Mouse (Mus musculus): ENCODE results near the gene Rbms1.

Gene Rbms1

GRCm38 (mm10) chr2:60786289-60786688 is 176.7 kb downstream of the Rbms1 start:
- no peak for DNase-seq (ENCODE audit: low read depth in 1 of 2, low spot score in 2 of 2)

GRCm38 (mm10) chr2:60774501-60774900 is 188.5 kb downstream of the Rbms1 start:
- DNase-seq (ENCODE audit: low read depth in 1 of 2, low spot score in 2 of 2), result no peak

- no peak for DNase-seq (ENCODE audit: low read depth in 1 of 2, low spot score in 2 of 2)
Measured at GRCm38 (mm10) chr2:60773592-60773991, 189.4 kb downstream of the Rbms1 start.

GRCm38 (mm10) chr2:60766420-60766819 is 196.6 kb downstream of the Rbms1 start:
- no peak for DNase-seq (ENCODE audit: low read depth in 1 of 2, low spot score in 2 of 2)

GRCm38 (mm10) chr2:60756218-60756617 is 206.8 kb downstream of the Rbms1 start:
- no peak for DNase-seq (ENCODE audit: low read depth in 1 of 2, low spot score in 2 of 2)

GRCm38 (mm10) chr2:60755101-60755500 is 207.9 kb downstream of the Rbms1 start:
- DNase-seq (ENCODE audit: low read depth in 1 of 2, low spot score in 2 of 2), result no peak

GRCm38 (mm10) chr2:60751274-60751673 is 211.7 kb downstream of the Rbms1 start:
- DNase-seq (ENCODE audit: low read depth in 1 of 2, low spot score in 2 of 2), result no peak

GRCm38 (mm10) chr2:60750591-60750990 is 212.4 kb downstream of the Rbms1 start:
- no peak for DNase-seq (ENCODE audit: low read depth in 1 of 2, low spot score in 2 of 2)

- DNase-seq (ENCODE audit: low read depth in 1 of 2, low spot score in 2 of 2), result no peak
Measured at GRCm38 (mm10) chr2:60748585-60748984, 214.4 kb downstream of the Rbms1 start.

GRCm38 (mm10) chr2:60747590-60747989 is 215.4 kb downstream of the Rbms1 start:
- no peak for DNase-seq (ENCODE audit: low read depth in 1 of 2, low spot score in 2 of 2)

GRCm38 (mm10) chr2:60744674-60745073 is 218.3 kb downstream of the Rbms1 start:
- no peak for DNase-seq (ENCODE audit: low read depth in 1 of 2, low spot score in 2 of 2)

GRCm38 (mm10) chr2:60739389-60740137 is 223.4 kb downstream of the Rbms1 start:
- no peak for DNase-seq (ENCODE audit: low read depth in 1 of 2, low spot score in 2 of 2)

GRCm38 (mm10) chr2:60730929-60731328 is 232.1 kb downstream of the Rbms1 start:
- DNase-seq (ENCODE audit: low read depth in 1 of 2, low spot score in 2 of 2), result no peak

GRCm38 (mm10) chr2:60730024-60730423 is 233.0 kb downstream of the Rbms1 start:
- no peak for DNase-seq (ENCODE audit: low read depth in 1 of 2, low spot score in 2 of 2)

- DNase-seq (ENCODE audit: low read depth in 1 of 2, low spot score in 2 of 2), result no peak
Measured at GRCm38 (mm10) chr2:60728902-60729585, 233.9 kb downstream of the Rbms1 start.

GRCm38 (mm10) chr2:60724660-60725059 is 238.3 kb downstream of the Rbms1 start:
- no peak for DNase-seq (ENCODE audit: low read depth in 1 of 2, low spot score in 2 of 2)

GRCm38 (mm10) chr2:60722967-60723366 is 240.0 kb downstream of the Rbms1 start:
- no peak for DNase-seq (ENCODE audit: low read depth in 1 of 2, low spot score in 2 of 2)

- DNase-seq (ENCODE audit: low read depth in 1 of 2, low spot score in 2 of 2), result no peak
Measured at GRCm38 (mm10) chr2:60722514-60722913, 240.5 kb downstream of the Rbms1 start, which contains the start of gene Itgb6. TSS of gene Itgb6 (minus strand) at chr2:60722643.

GRCm38 (mm10) chr2:60720906-60721305 is 242.1 kb downstream of the Rbms1 start:
- no peak for DNase-seq (ENCODE audit: low read depth in 1 of 2, low spot score in 2 of 2)

GRCm38 (mm10) chr2:60720205-60720604 is 242.8 kb downstream of the Rbms1 start:
- no peak for DNase-seq (ENCODE audit: low read depth in 1 of 2, low spot score in 2 of 2)

GRCm38 (mm10) chr2:60717348-60717747 is 245.6 kb downstream of the Rbms1 start:
- no peak for DNase-seq (ENCODE audit: low read depth in 1 of 2, low spot score in 2 of 2)

- DNase-seq (ENCODE audit: low read depth in 1 of 2, low spot score in 2 of 2), result no peak
Measured at GRCm38 (mm10) chr2:60716549-60716948, 246.4 kb downstream of the Rbms1 start.

GRCm38 (mm10) chr2:60715771-60716170 is 247.2 kb downstream of the Rbms1 start:
- DNase-seq (ENCODE audit: low read depth in 1 of 2, low spot score in 2 of 2), result no peak
